Mouse (Mus musculus) heart, embryonic 16.5 days (tissue): ENCODE measurements at regions not wholly inside any gene's neighbourhood (a gene's known extent, or its start where the extent isn't known, plus 50 kb on each side); places are given as distances from the start of the nearest gene placed in this dataset.
"Not testable (repeated sequence)": the region's sequence is repeated elsewhere in the genome, so short reads cannot be mapped to it uniquely, and the experiment has no call there.

Experiments used
- ATAC-seq: fragments of 200-750 bp; cut with Nextera tagmentation; replicated peaks from 2 replicates; pipeline ENCODE4 v1.8.0; 2017; ENCODE audit warnings: moderate number of reproducible peaks; ENCODE audit not compliant: insufficient read depth, low FRiP score; ENCODE audit errors: extremely low read depth
- H3K27ac ChIP-seq: fragments of 300-500 bp; sonication (generic); 2 replicates; pipeline ENCODE4 v1.5.1; 2014; ENCODE audit warnings: mild to moderate bottlenecking, low read length, control low read depth, moderate library complexity
- H3K27me3 ChIP-seq: fragments of 300-500 bp; sonication (generic); 2 replicates; pipeline ENCODE4 v1.6.1; 2014; ENCODE audit warnings: low read length, mixed read lengths; ENCODE audit not compliant: control insufficient read depth, insufficient read depth
- H3K36me3 ChIP-seq: fragments of 300-500 bp; sonication (generic); 2 replicates; pipeline ENCODE4 v1.6.1; 2014; ENCODE audit not compliant: control insufficient read depth, insufficient read depth
- H3K4me1 ChIP-seq: fragments of 300-500 bp; sonication (generic); 2 replicates; pipeline ENCODE4 v1.6.1; 2014; ENCODE audit warnings: low read length, mixed read lengths; ENCODE audit not compliant: control insufficient read depth, insufficient read depth
- H3K4me2 ChIP-seq: fragments of 300-500 bp; sonication (generic); 2 replicates; pipeline ENCODE4 v1.6.1; 2014; ENCODE audit warnings: low read depth, mild to moderate bottlenecking, control low read depth, low read length
- H3K4me3 ChIP-seq: fragments of 300-500 bp; sonication (generic); 2 replicates; pipeline ENCODE4 v1.5.1; 2014; ENCODE audit warnings: mild to moderate bottlenecking, control low read depth, low read length
- H3K9ac ChIP-seq: fragments of 300-500 bp; sonication (generic); 2 replicates; pipeline ENCODE4 v1.6.1; 2014; ENCODE audit warnings: low read length, control low read depth
- H3K9me3 ChIP-seq: fragments of 300-500 bp; sonication (generic); replicated peaks from 2 replicates; pipeline ENCODE4 v1.6.1; 2016; ENCODE audit warnings: low read length; ENCODE audit not compliant: control insufficient read depth
- WGBS: fragments of 180-500 bp; shearing (Covaris S2); extraction: QIAGEN DNeasy Blood & Tissue Kit; methylation state at CpG from one replicate; pipeline ENCODE4 v1.1.7; 2014; 5-methylcytosine and 5-hydroxymethylcytosine counted together

DNA sequence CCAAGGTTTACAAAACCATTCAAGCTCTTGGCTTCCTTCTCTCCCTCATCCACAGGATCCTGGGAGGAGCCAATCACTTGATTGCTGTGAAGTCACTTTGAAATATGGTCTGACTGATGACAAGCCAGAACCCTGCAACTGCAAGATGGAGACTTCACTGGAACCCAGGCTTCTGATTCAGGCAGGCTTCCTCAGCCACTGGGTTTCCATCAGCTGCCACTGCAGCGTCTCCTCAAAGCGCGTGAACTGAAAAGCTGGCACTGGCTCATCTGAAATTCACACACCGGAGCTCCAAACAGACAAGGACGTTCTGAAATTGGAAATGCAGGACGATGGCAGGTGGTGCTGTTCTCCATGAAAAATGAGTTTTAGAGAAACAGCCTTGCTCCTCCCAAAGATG lies 280.1 kb upstream of the AI593442 start:
- Histone ChIP-seq H3K9me3 (no peaks in the 10 kb centered on the region), H3K4me3 (no peak overlapping the region), H3K4me2 (no peak overlapping the region), H3K27me3 (no peaks in the 10 kb centered on the region), H3K4me1 (0 out of 2 replicates have a peak, but pooled peaks cover 2% of the 10 kb centered on the region), H3K36me3 (no peaks in the 10 kb centered on the region), H3K27ac (no peak overlapping the region), H3K9ac (no peak overlapping the region)
- no peak for ATAC-seq
- WGBS, result 71% methylated on average over 6 of the region's 6 CpGs

DNA sequence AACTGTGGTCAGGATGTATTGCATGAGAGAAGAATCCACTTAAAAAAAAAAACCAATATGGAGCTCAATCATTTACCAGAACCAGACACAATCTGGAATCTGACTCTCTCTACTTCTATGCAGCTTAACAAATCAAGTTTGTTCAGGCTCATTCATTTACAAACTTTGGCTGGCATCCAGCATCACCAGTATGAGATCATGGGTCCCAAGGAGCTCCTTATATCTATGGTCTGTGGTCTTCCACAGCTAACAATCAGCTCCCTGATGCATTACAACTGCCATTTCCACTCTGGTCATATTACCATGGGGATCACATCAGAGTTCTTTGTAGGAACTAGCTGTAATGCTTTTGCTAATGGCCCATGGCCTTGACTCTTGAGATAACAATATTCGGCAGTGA lies 277.7 kb upstream of the AI593442 start:
- 22% methylated on average over 1 of the region's 1 CpGs for WGBS
- no peak overlapping the region for H3K27ac ChIP-seq
- ATAC-seq, result no peak

DNA sequence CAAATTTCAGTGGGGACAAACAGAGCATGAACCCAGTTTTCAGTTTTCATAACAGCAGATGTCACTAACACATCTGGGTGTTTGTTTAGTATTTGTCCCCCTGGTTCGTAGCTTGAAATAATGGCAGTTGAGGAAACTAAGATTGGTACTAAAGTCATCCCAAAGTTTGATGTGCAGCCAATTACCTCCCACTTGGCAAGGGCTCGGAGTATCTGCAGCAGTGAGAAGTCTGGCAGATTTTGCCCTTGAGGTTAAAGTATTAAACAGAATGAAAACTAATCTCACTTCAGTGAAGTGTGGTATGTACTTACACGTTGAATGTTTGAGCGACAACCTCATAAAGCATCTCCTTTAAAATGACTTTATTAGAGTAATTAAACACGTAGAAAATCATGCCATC lies 264.5 kb upstream of the AI593442 start:
- no peaks in the 10 kb centered on the region for H3K36me3 ChIP-seq
- no peak overlapping the region for H3K9ac ChIP-seq
- no peak overlapping the region for H3K27ac ChIP-seq
- WGBS, result 32% methylated on average over 5 of the region's 5 CpGs
- ATAC-seq, result no peak
- no peak overlapping the region for H3K4me2 ChIP-seq
- H3K4me1 ChIP-seq, result peaks cover 17% of the 10 kb centered on the region
- H3K27me3 ChIP-seq, result no peaks in the 10 kb centered on the region
- H3K9me3 ChIP-seq, result no peaks in the 10 kb centered on the region
- H3K4me3 ChIP-seq, result no peak overlapping the region

More for the DNA sequence above, 277.7 kb upstream of the AI593442 start:
- no peaks in the 10 kb centered on the region for H3K27me3 ChIP-seq
- no peaks in the 10 kb centered on the region for H3K9me3 ChIP-seq
- H3K4me2 ChIP-seq, result no peak overlapping the region
- 0 out of 2 replicates have a peak, but pooled peaks cover 2% of the 10 kb centered on the region for H3K4me1 ChIP-seq
- no peak overlapping the region for H3K9ac ChIP-seq
- no peaks in the 10 kb centered on the region for H3K36me3 ChIP-seq
- no peak overlapping the region for H3K4me3 ChIP-seq

DNA sequence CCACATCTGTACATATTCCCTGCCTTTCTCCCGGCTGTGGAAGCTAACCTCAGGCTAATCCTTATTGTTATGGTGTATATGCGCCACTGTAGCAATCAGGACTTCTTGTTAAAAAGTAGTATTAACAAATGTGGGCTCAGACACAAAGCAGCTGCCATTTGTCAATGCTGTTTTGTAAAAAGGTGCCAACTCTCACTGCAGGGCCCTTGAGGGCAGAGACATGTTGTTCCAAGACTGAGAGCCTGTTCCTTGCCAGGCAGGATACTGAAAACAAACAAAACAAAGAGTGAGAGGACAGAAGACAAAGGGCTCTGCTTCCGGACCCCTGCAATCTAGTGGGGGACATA lies 262.0 kb upstream of the AI593442 start:
- H3K27ac ChIP-seq, result no peak overlapping the region
- H3K4me2 ChIP-seq, result no peak overlapping the region
- WGBS, result 55% methylated on average over 3 of the region's 3 CpGs
- H3K4me3 ChIP-seq, result no peak overlapping the region
- ATAC-seq, result no peak
- peaks cover 17% of the 10 kb centered on the region for H3K4me1 ChIP-seq
- H3K9me3 ChIP-seq, result no peaks in the 10 kb centered on the region
- H3K27me3 ChIP-seq, result no peaks in the 10 kb centered on the region
- no peaks in the 10 kb centered on the region for H3K36me3 ChIP-seq
- H3K9ac ChIP-seq, result no peak overlapping the region

DNA sequence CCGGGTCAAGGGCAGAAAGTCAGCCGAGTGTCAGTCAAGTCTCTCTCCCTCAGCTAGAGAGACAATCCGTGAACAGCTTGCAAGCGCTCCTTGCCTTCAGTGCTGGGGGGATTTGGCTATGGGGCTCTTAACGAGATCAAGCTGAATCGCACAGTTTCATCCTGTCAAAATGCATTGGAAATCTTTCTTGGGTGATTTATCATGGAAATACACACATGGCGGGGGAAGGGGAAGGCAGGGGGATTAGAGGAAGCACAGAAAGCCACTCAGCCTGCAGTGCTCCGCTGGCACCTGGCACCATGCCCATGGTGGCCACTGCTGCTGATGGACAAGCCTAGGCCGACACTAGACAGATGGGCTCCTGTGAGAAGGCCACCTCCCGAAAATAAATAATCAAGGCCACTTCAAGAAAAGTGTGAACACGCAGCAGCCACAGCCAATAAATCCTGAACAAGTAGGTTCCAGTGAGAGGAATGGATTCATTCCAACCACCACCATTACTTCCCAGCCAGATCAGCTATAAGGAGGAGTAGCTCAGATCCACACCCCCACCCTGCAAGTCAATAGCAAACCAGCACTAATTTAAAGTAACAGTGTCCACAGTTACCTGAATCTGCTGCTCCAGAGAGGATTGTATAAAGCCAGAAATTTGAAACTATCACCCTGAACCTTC lies 261.5 kb upstream of the AI593442 start:
- H3K9ac ChIP-seq, result peak overlapping the region; percentile 26; the same call in 1 of the 2 replicates
- ATAC-seq, result no peak
- no peaks in the 10 kb centered on the region for H3K9me3 ChIP-seq
- H3K4me1 ChIP-seq, result peaks cover 17% of the 10 kb centered on the region
- H3K4me3 ChIP-seq, result no peak overlapping the region
- H3K27ac ChIP-seq, result no peak overlapping the region
- H3K36me3 ChIP-seq, result no peaks in the 10 kb centered on the region
- H3K4me2 ChIP-seq, result peak overlapping the region; percentile 21
- no peaks in the 10 kb centered on the region for H3K27me3 ChIP-seq
- 34% methylated on average over 11 of the region's 11 CpGs for WGBS

DNA sequence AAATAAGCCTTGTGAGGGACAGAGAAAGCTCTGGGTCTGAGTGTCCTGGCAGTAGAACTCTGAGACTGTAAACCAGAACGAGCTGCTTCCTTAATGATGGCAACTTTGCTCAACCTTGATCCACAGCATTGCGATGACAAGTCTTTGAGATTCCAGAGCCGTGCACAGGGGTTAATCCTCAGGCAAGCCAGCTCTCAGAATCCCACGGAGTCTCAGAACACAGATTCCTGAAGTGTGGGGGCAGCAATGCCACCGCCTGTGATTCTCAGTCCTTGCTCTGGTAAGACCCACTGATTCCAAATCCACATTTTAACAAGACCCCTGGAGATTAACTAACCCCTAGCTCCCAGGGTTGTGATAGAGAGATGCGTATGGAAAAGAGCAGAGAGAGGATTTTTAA lies 255.5 kb upstream of the AI593442 start:
- H3K27me3 ChIP-seq, result no peaks in the 10 kb centered on the region
- H3K4me2 ChIP-seq, result no peak overlapping the region
- no peak for ATAC-seq
- no peaks in the 10 kb centered on the region for H3K9me3 ChIP-seq
- no peak overlapping the region for H3K4me3 ChIP-seq
- no peak overlapping the region for H3K27ac ChIP-seq
- no peaks in the 10 kb centered on the region for H3K36me3 ChIP-seq
- 35% methylated on average over 6 of the region's 6 CpGs for WGBS
- no peak overlapping the region for H3K9ac ChIP-seq
- H3K4me1 ChIP-seq, result peaks cover 2% of the 10 kb centered on the region; the same call in 1 of the 2 replicates

DNA sequence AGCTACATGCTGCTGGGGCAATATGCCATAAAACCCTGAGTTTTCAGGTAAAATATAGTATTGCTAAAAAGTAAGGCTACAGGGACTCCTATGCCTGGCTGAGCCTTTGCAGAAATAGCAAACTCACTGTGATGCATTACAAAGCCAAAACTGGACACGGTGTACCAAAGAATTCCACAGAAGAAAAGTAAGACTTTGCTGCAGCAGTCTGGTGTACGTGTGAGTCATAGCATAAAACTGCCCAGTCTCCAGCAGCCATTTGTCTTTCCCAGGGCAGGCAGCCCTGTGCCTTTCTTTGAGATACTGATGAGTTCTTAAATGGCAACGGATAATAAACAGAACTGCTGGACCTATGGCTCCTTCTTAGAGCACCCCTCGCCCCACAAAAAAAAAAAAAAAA lies 237.9 kb upstream of the AI593442 start:
- Histone ChIP-seq H3K36me3 (no peaks in the 10 kb centered on the region), H3K27me3 (no peaks in the 10 kb centered on the region), H3K27ac (no peak overlapping the region), H3K9me3 (no peaks in the 10 kb centered on the region), H3K4me1 (no peaks in the 10 kb centered on the region), H3K9ac (no peak overlapping the region), H3K4me3 (no peak overlapping the region), H3K4me2 (no peak overlapping the region)
- WGBS, result 66% methylated on average over 4 of the region's 4 CpGs
- ATAC-seq, result no peak

DNA sequence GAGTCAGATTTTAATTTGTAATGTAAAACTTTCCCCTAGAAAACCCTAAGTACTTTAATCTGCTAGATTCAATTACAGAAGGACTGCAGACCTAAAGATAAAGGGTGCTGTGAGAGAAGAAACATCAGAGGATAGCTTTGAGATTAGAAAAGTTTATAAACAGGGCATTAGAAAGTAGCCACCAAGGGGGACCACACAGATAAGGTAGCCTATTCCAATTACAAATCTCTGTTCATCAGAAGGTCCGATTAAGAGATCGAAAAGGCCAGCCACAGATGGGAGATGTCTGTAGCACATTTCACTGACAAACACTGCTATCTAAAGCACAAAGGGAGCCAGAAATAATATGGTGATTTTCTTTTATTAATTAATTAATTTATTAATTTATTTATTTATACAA lies 209.1 kb upstream of the AI593442 start:
- not testable (repeated sequence) for H3K9me3 ChIP-seq, H3K4me2 ChIP-seq, H3K4me3 ChIP-seq, H3K9ac ChIP-seq, H3K4me1 ChIP-seq, H3K36me3 ChIP-seq, ATAC-seq, H3K27me3 ChIP-seq, H3K27ac ChIP-seq
- WGBS, result no CpG with 5 or more reads among the region's 2 CpGs

DNA sequence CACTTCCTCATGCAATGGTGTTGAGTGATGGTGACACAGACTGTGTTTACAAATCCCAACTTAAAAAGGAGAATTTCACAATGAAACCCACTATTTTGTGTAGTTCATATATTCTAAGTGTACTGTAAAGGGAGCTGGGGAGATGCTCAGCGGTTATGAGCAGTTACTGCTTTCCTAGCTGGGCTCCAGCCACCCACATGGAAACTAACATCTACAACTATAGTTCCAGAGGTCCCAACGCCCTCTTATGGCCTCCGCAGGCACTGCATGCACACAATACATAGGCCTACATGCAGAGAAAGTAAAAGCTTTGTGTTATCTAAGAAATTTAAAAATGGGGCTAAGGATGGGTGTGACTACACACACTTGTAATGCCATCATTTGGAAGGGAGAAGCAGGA lies 208.4 kb upstream of the AI593442 start:
- not testable (repeated sequence) for H3K36me3 ChIP-seq, ATAC-seq, H3K4me1 ChIP-seq, H3K27ac ChIP-seq, H3K27me3 ChIP-seq, H3K4me3 ChIP-seq, H3K9me3 ChIP-seq, H3K9ac ChIP-seq, H3K4me2 ChIP-seq
- WGBS, result no CpG with 5 or more reads among the region's 3 CpGs
